Mouse (Mus musculus) lung, adult 2 months (tissue): ENCODE measurements at regions not wholly inside any gene's neighbourhood (a gene's known extent, or its start where the extent isn't known, plus 50 kb on each side); places are given as distances from the start of the nearest gene placed in this dataset.

Experiments used
- CTCF ChIP-seq: fragments of 200-500 bp; IDR thresholded peaks from 2 replicates; pipeline ENCODE4 v1.5.1; 2011; ENCODE audit warnings: mild to moderate bottlenecking, low read length, control low read depth; ENCODE audit not compliant: insufficient read depth
- POLR2A ChIP-seq: fragments of 200-500 bp; IDR thresholded peaks from 2 replicates; pipeline ENCODE4 v1.6.1; 2011; ENCODE audit warnings: low read depth, mild to moderate bottlenecking, control low read depth, low read length, borderline replicate concordance; ENCODE audit errors: extremely low read depth

GRCm38 (mm10) chr4:142818440-142818839 is 394.4 kb downstream of the Prdm2 start:
- TF ChIP-seq POLR2A (no peak), CTCF (no peak)
